In the genomic region with DNA sequence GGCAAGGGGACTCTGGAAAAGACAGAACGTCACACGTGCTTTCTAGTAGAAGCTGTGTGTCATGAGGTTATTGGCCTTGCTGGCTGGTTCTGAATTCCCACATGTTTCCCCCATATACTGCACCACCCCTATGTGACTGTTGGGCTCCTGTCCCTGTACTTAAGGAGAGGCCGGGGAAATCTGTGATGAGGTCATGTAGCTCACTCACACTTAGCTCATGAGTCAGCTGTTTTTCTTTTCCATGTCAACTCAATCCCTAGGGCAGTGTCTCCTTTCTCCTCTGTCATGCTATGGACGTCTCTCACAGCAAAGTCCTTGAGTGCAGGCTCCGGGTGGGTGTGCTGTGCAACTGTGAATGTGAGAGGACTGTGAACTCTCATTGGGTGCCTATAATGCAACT, we compare ENCODE assay signal across 21 mouse cellular contexts. TPM values are rescaled to one million over a fixed set of nuclear protein-coding genes. Genes with fewer than 3 reads are reported as not detected.
"Had no signal": no experiment of that assay in that cellular context is flagged by ENCODE, and none has a peak within 500 bp of the region (broad histone marks: within the 10 kb centered on the region; RNA-seq: fewer than 3 reads in every experiment).

No protein-coding gene starts in this region.

- ATAC-seq: intestine, postnatal 0 days; liver, postnatal 0 days; lung, postnatal 0 days; midbrain, embryonic 16.5 days had no signal

- DNase-seq: kidney, adult 2 months; kidney, postnatal 4 days; left cerebral cortex, postnatal 4 days; liver, postnatal 0 days; lung, embryonic 14.5 days; spleen, adult 18-20 months; thymus, adult 18-20 months; thymus, postnatal 14 days; thymus, postnatal 4 days had no signal

- H3K27me3 ChIP-seq: limb, embryonic 15.5 days; midbrain, embryonic 12.5 days; stomach, embryonic 15.5 days had no signal

- H3K36me3 ChIP-seq: limb, embryonic 15.5 days; midbrain, embryonic 12.5 days; stomach, embryonic 15.5 days had no signal

- H3K4me1 ChIP-seq: limb, embryonic 15.5 days; midbrain, embryonic 12.5 days; stomach, embryonic 15.5 days had no signal

- H3K9me3 ChIP-seq: limb, embryonic 15.5 days; midbrain, embryonic 12.5 days; stomach, embryonic 15.5 days had no signal

- H3K4me2 ChIP-seq: limb, embryonic 15.5 days; liver, embryonic 11.5 days; lung, embryonic 14.5 days; midbrain, embryonic 12.5 days; stomach, embryonic 15.5 days had no signal

- H3K27ac ChIP-seq: kidney, postnatal 0 days; limb, embryonic 15.5 days; liver, embryonic 14.5 days; macrophage; midbrain, embryonic 12.5 days; stomach, embryonic 15.5 days had no signal

- H3K9ac ChIP-seq: limb, embryonic 15.5 days; liver, embryonic 14.5 days; liver, postnatal 0 days; lung, embryonic 14.5 days; midbrain, embryonic 12.5 days; stomach, embryonic 15.5 days had no signal

- H3K4me3 ChIP-seq: limb, embryonic 15.5 days; midbrain, embryonic 12.5 days; stomach, embryonic 15.5 days had no signal

RNA-seq across cellular contexts. Expression of a gene that starts 22.6 kb away (rescaled TPM):
- total RNA-seq: megakaryocyte, adult 5-6 weeks; monocyte, adult 5-6 weeks had no signal
- polyA plus RNA-seq: lung, postnatal 0 days; macrophage had no signal
